Mouse (Mus musculus): Measurements from ENCODE around the gene Fmod.

- TF ChIP-seq POLR2A (IDR thresholded peaks at IDR 0.05; ENCODE audit: insufficient read depth, low read depth, low read length) (no peak), CTCF (IDR thresholded peaks at IDR 0.05; ENCODE audit: insufficient read depth, low read depth, low read length) (no peak)
Observed at GRCm38 (mm10) chr1:134097080-134097855, 60.2 kb downstream of the Fmod start.

Measured in olfactory bulb, adult 2 months (tissue).